Mouse (Mus musculus) midbrain, embryonic 13.5 days (tissue): ENCODE measurements around the gene Gm26602. TPM values are rescaled to one million over a fixed set of nuclear protein-coding genes. Genes with fewer than 3 reads are reported as not detected.
"Not testable (repeated sequence)": the region's sequence is repeated elsewhere in the genome, so short reads cannot be mapped to it uniquely, and the experiment has no call there.

ENCODE experiments used
- ATAC-seq: fragments of 200-750 bp; cut with Nextera tagmentation; 2 replicates; pipeline ENCODE4 v1.8.0; 2017; ENCODE audit warnings: mild to moderate bottlenecking, moderate TSS enrichment, moderate library complexity
- H3K27ac ChIP-seq: fragments of 300-500 bp; sonication (generic); 2 replicates; pipeline ENCODE4 v1.5.1; 2015; ENCODE audit warnings: inconsistent platforms, mild to moderate bottlenecking, moderate library complexity
- H3K27me3 ChIP-seq: fragments of 300-500 bp; sonication (generic); 2 replicates; pipeline ENCODE4 v1.6.1; 2015; ENCODE audit warnings: mild to moderate bottlenecking, inconsistent platforms
- H3K36me3 ChIP-seq: fragments of 300-500 bp; sonication (generic); 2 replicates; pipeline ENCODE4 v1.6.1; 2015; ENCODE audit warnings: mild to moderate bottlenecking, inconsistent platforms
- H3K4me1 ChIP-seq: fragments of 300-500 bp; sonication (generic); replicated peaks from 2 replicates; pipeline ENCODE4 v1.6.1; 2015; ENCODE audit warnings: inconsistent platforms
- H3K4me2 ChIP-seq: fragments of 300-500 bp; sonication (generic); replicated peaks from 2 replicates; pipeline ENCODE4 v1.6.1; 2015; ENCODE audit warnings: moderate library complexity, mild to moderate bottlenecking, inconsistent platforms
- H3K4me3 ChIP-seq: fragments of 300-500 bp; sonication (generic); replicated peaks from 2 replicates; pipeline ENCODE4 v1.5.1; 2015; ENCODE audit warnings: mild to moderate bottlenecking, inconsistent platforms
- H3K9ac ChIP-seq: fragments of 300-500 bp; sonication (generic); replicated peaks from 2 replicates; pipeline ENCODE4 v1.6.1; 2015; ENCODE audit warnings: mild to moderate bottlenecking, inconsistent platforms
- H3K9me3 ChIP-seq: fragments of 300-500 bp; sonication (generic); 2 replicates; pipeline ENCODE4 v1.6.1; 2016; ENCODE audit warnings: mild to moderate bottlenecking, inconsistent platforms
- WGBS: fragments of 180-500 bp; shearing (Covaris S2); methylation state at CpG from one replicate; pipeline ENCODE4 v1.1.7; 2015; 5-methylcytosine and 5-hydroxymethylcytosine counted together
- microRNA-seq: library from miRNA; unstranded; fragments of <30 nt; microRNA quantifications from one replicate; pipeline ENCODE4, GENCODE M21; 2016
- polyA plus RNA-seq: library from polyadenylated mRNA; unstranded; fragments of >200 nt; fragmentation: Nextera tagmentation; extraction: Ambion mirVana; gene quantifications from 2 replicates; pipeline ENCODE4 v1.2.1, GENCODE M21; 2015

Gm26602 gene
- polyA plus RNA-seq, 1 experiment from 2014 or later, result 34.1 TPM

GRCm38 (mm10) chr10:79958140-79958816 is 47.6 kb downstream of the Gm26602 start:
- peaks cover 6% of the 10 kb centered on the region; the same call in 1 of the 2 replicates for H3K27me3 ChIP-seq
- ATAC-seq, result no peak
- H3K9ac ChIP-seq, result no peak overlapping the region
- H3K27ac ChIP-seq, result no peak overlapping the region
- no peaks in the 10 kb centered on the region for H3K9me3 ChIP-seq
- peaks cover 14% of the 10 kb centered on the region for H3K4me1 ChIP-seq
- WGBS, result 10% methylated on average over 21 of the region's 21 CpGs
- no peak overlapping the region for H3K4me2 ChIP-seq
- H3K36me3 ChIP-seq, result peaks cover 23% of the 10 kb centered on the region
- no peak overlapping the region for H3K4me3 ChIP-seq

DNA sequence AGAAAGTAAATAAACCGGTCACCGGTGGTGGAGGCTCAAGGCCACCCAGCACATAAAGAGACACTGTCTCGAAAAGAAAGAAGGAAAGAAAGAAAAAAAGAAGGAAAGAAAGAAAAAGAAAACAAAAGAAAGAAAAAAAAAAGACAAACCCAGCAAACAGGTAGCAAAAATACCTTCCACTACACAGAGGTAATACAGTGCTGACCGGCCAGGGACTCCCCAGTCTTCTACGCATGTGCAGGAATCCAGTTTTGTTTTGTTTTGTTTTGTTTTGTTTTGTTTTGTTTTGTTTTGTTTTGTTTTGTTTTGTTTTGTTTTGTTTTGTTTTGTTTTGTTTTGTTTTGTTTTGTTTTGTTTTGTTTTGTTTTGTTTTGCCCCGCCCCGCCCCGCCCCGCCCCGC is 48.8 kb downstream of the Gm26602 start:
- H3K27me3 ChIP-seq, H3K9ac ChIP-seq, ATAC-seq, H3K27ac ChIP-seq, H3K9me3 ChIP-seq: not testable (repeated sequence)
- WGBS, result 35% methylated on average over 10 of the region's 10 CpGs
- peak overlapping the region; percentile 75 for H3K4me3 ChIP-seq
- H3K4me2 ChIP-seq, result peak overlapping the region; percentile 19; the same call in 1 of the 2 replicates
- H3K4me1 ChIP-seq, result peaks cover 14% of the 10 kb centered on the region
- peaks cover 30% of the 10 kb centered on the region for H3K36me3 ChIP-seq

GRCm38 (mm10) chr10:79959847-79960601 is 49.4 kb downstream of the Gm26602 start, which contains the start of gene Wdr18:
Gene Wdr18 (plus strand): TSS chr10:79960152.
- H3K4me1 ChIP-seq, result peaks cover 14% of the 10 kb centered on the region
- no peaks in the 10 kb centered on the region for H3K9me3 ChIP-seq
- peak; percentile 98 for ATAC-seq
- whole genome bisulfite sequencing, result under 1% methylated on average over 61 of the region's 61 CpGs
- peak within 1 kb of the TSS; percentile 84 for H3K9ac ChIP-seq
- H3K4me2 ChIP-seq, result peak within 1 kb of the TSS; percentile 90
- peaks cover 36% of the 10 kb centered on the region for H3K36me3 ChIP-seq
- peaks cover 6% of the 10 kb centered on the region; the same call in 1 of the 2 replicates for H3K27me3 ChIP-seq
- peak within 1 kb of the TSS; percentile 75 for H3K4me3 ChIP-seq
- peak within 1 kb of the TSS; percentile 45 for H3K27ac ChIP-seq

Small RNA genes within 50 kb of the gene (microRNA-seq; reads per million reads assigned to microRNA genes)
- gene Mir6910, result not detected

Other genes with a start within 250 kb of the Gm26602 start
- 0.50 and 0.90 TPM in 2 replicates for gene Madcam1, start 246.3 kb upstream of the Gm26602 start, polyA plus RNA-seq
- 80.8 and 84.1 TPM in 2 replicates for gene Tpgs1, start 241.5 kb upstream of the Gm26602 start, polyA plus RNA-seq
- 109 and 110 TPM in 2 replicates for gene Cdc34, start 228.7 kb upstream of the Gm26602 start, polyA plus RNA-seq
- 1.4 and 1.7 TPM in 2 replicates for gene Gzmm, start 221.8 kb upstream of the Gm26602 start, polyA plus RNA-seq
- 564 and 608 TPM in 2 replicates for gene Bsg, start 206.4 kb upstream of the Gm26602 start, polyA plus RNA-seq
- 0.18 and 0.43 TPM in 2 replicates for gene Hcn2, start 194.2 kb upstream of the Gm26602 start, polyA plus RNA-seq
- 38.5 and 43.9 TPM in 2 replicates for gene Polrmt, start 164.3 kb upstream of the Gm26602 start, polyA plus RNA-seq
- gene Fgf22, start 155.8 kb upstream of the Gm26602 start, polyA plus RNA-seq, result 1.1 and 1.3 TPM in 2 replicates
- gene Rnf126, start 143.9 kb upstream of the Gm26602 start, polyA plus RNA-seq, result 71.5 and 82.3 TPM in 2 replicates
- 0.63 and 1.1 TPM in 2 replicates for gene Fstl3, start 133.6 kb upstream of the Gm26602 start, polyA plus RNA-seq
- gene Prss57, start 119.9 kb upstream of the Gm26602 start, polyA plus RNA-seq, result not detected in 2 replicates
- 246 and 261 TPM in 2 replicates for gene Palm, start 117.3 kb upstream of the Gm26602 start, polyA plus RNA-seq
- 0.36 and 0.85 TPM in 2 replicates for gene Misp, start 89.9 kb upstream of the Gm26602 start, polyA plus RNA-seq
- gene Ptbp1, start 56.4 kb upstream of the Gm26602 start, polyA plus RNA-seq, result 106 and 116 TPM in 2 replicates
- gene Prtn3, start 36.4 kb upstream of the Gm26602 start, polyA plus RNA-seq, result 14.9 and 16.9 TPM in 2 replicates
- 426 and 432 TPM in 2 replicates for gene Plppr3, start 36.2 kb upstream of the Gm26602 start, polyA plus RNA-seq
- not detected in 2 replicates for gene Elane, start 24.6 kb upstream of the Gm26602 start, polyA plus RNA-seq
- not detected in 2 replicates for gene Cfd, start 20.0 kb upstream of the Gm26602 start, polyA plus RNA-seq
- 62.9 and 69.1 TPM in 2 replicates for gene Med16, start 1.9 kb upstream of the Gm26602 start, polyA plus RNA-seq
- gene Kiss1r, start 6.1 kb downstream of the Gm26602 start, polyA plus RNA-seq, result 2.2 and 2.3 TPM in 2 replicates
- 231 TPM in 2 replicates for gene R3hdm4, start 10.4 kb downstream of the Gm26602 start, polyA plus RNA-seq
- gene Arid3a, start 16.2 kb downstream of the Gm26602 start, polyA plus RNA-seq, result 3.8 and 3.9 TPM in 2 replicates
- 76.7 and 78.4 TPM in 2 replicates for gene Wdr18, start 49.3 kb downstream of the Gm26602 start, polyA plus RNA-seq
- 0.24 and 0.57 TPM in 2 replicates for gene Grin3b, start 59.9 kb downstream of the Gm26602 start, polyA plus RNA-seq
- gene Tmem259, start 73.5 kb downstream of the Gm26602 start, polyA plus RNA-seq, result 13.7 and 16.7 TPM in 2 replicates
- gene Cnn2, start 77.7 kb downstream of the Gm26602 start, polyA plus RNA-seq, result 29.5 and 37.1 TPM in 2 replicates
- gene Abca7, start 85.6 kb downstream of the Gm26602 start, polyA plus RNA-seq, result 5.4 and 5.8 TPM in 2 replicates
- 1.5 and 1.6 TPM in 2 replicates for gene Arhgap45, start 105.8 kb downstream of the Gm26602 start, polyA plus RNA-seq
- gene Polr2e, start 128.9 kb downstream of the Gm26602 start, polyA plus RNA-seq, result 159 and 174 TPM in 2 replicates
- 498 and 532 TPM in 2 replicates for gene Gpx4, start 136.3 kb downstream of the Gm26602 start, polyA plus RNA-seq
- gene Sbno2, start 194.7 kb downstream of the Gm26602 start, polyA plus RNA-seq, result 13.4 and 15.3 TPM in 2 replicates
- gene Stk11, start 204.9 kb downstream of the Gm26602 start, polyA plus RNA-seq, result 17.7 and 20.7 TPM in 2 replicates
- gene Atp5d, start 227.8 kb downstream of the Gm26602 start, polyA plus RNA-seq, result 391 and 394 TPM in 2 replicates
- 40.6 and 45.3 TPM in 2 replicates for gene Cbarp, start 230.0 kb downstream of the Gm26602 start, polyA plus RNA-seq
- 35.9 and 40.6 TPM in 2 replicates for gene Midn, start 237.4 kb downstream of the Gm26602 start, polyA plus RNA-seq